Mouse (Mus musculus): ENCODE results near the gene Col6a6.

The Col6a6 gene

DNA sequence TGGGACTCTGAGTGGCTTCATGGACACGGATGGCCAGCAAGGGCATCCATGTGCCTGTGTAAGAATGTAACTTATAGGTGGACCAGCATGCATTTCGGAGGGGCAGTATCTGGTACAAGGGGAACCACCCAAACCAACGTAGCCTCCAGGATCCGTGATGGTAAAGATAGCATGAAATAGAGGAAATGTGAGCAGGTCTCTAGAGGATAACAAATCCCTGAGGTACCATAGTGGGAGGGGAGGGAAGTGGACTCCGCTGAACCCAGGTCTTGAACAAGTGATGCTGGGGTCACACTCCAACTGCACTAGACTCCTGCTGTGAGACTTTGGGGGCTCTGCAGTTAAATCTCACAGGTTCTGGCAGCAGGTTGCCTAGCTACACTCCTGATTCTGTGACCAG, 27.7 kb downstream of the Col6a6 start:
- DNase-seq (ENCODE audit: low spot score): no peak

DNA sequence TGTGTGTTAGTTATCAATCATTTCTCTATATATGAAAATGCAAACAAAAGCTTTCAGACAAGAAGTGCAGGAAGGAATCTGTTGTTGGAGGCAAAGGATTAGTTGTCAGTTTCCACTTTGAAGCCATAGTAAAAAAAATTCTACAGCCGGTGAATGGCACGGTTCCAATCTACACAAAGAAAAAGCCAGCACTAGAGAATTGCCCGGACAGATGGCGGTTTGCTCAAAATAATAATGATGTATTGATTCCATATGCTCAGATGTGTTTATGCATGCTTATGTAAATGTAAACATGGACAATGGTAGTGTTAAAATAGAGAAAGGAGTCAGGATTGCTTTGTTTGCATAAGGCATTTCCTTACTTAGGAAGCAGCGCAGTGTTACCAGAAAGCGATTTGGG, 31.8 kb downstream of the Col6a6 start:
- DNase-seq (ENCODE audit: low spot score): no peak

DNA sequence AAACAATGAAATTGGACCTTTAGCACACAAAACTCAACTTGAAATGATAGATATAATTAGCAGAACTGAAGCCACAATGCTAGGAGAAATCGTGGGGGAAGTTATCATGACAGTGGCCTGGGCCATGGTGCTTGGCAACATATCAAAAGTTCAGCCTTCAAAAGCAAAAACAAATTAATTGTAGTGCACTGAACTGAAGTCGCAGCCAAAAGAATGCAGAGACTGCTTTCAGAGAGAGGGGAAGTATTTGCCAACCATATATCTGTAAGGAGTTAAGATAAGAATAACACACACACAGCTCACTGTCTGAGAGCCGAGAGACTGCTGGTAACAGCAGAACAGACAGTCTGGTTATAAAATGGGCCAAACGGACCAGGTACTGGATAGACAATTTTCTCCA, 33.0 kb downstream of the Col6a6 start:
- peak; percentile 61 for DNase-seq (ENCODE audit: low spot score)

GRCm38 (mm10) chr9:105791810-105792209, 36.1 kb downstream of the Col6a6 start:
- DNase-seq (ENCODE audit: low spot score): no peak

DNA sequence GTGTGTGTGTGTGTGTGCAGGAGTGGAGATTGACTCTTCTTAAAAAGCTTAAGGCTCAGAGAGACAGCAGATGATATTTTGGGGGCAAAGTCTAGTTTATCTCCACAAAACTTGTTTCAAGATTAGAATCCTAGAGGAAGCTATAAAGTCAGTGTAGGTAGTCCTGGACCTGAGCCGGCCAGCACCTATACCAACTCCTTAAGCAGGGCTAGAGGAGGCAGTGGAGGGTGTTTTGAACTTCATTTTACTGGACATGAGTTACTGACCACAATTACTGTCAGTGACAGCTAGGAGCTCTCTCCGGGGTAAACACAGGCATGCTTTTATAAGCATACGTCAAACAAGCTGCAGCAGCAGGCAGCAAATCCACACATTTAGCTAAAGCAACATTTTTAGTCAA, 39.8 kb downstream of the Col6a6 start:
- no peak for DNase-seq (ENCODE audit: low spot score)

GRCm38 (mm10) chr9:105787800-105788199, 40.2 kb downstream of the Col6a6 start:
- no peak for DNase-seq (ENCODE audit: low spot score)

DNA sequence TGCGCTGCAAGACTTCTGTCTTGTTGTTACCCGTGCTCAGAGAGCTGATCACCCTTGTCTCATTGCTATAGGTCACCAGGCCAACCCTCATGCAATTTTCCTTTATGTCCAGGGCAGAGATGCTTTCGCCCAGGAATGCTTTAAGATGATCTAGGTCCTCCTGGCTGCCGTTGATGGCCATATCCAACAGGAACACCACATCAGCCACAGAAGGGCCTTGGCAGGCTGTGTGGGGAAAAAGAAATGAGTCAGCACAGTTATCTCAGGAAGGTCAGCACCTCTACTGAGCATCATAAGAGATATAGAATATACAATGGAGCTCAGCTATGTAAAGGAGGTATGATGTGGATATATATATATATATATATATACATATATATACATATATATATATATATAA, 43.9 kb downstream of the Col6a6 start:
- no peak for DNase-seq (ENCODE audit: low spot score)

- no peak for DNase-seq (ENCODE audit: low spot score)
Measured at GRCm38 (mm10) chr9:105780696-105781095, 47.3 kb downstream of the Col6a6 start.

DNA sequence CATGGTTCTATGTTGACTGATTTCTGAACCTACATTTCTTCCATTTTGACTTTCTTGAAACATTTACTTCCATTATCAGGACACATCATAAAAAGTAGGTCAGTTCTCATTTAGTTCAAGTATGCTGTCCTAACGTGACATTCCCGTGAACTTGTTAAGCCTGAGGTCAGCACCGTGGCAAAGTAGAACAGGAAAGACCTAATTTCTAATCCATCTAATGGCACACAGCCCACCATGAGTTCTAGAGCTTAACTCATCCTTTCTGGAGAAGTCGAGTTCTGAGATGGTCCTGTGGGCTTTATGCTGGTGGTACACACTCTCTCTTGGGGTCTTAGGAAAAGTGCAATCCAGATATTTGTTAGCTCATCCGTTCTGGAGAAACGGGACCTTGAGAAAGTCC, 49.2 kb downstream of the Col6a6 start:
- DNase-seq (ENCODE audit: low spot score): no peak

GRCm38 (mm10) chr9:105774878-105775277, 53.1 kb downstream of the Col6a6 start:
- DNase-seq (ENCODE audit: low spot score): no peak

DNA sequence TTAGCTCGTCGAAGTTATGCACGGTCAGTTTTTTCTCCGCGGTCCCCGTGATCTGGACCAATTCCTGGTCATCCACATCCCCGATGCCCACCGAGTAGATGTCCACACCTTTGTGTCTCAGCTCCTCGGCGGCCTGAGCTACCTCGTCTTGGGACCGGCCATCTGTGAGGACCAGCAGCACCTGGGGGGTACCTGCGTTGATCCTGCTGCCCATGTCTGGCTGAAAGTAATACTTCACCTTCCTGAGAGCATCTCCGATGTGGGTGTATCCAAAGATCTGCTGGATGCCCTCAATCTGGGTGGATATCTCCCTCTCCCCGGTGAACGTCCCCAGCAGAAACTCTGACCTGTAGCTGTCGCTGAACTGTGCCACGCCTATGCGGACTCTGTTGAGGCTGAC, 53.6 kb downstream of the Col6a6 start:
- DNase-seq (ENCODE audit: low spot score): no peak

GRCm38 (mm10) chr9:105771380-105771779, 56.6 kb downstream of the Col6a6 start:
- no peak for DNase-seq (ENCODE audit: low spot score)

GRCm38 (mm10) chr9:105770690-105771089, 57.3 kb downstream of the Col6a6 start:
- DNase-seq (ENCODE audit: low spot score): peak; percentile 72

DNA sequence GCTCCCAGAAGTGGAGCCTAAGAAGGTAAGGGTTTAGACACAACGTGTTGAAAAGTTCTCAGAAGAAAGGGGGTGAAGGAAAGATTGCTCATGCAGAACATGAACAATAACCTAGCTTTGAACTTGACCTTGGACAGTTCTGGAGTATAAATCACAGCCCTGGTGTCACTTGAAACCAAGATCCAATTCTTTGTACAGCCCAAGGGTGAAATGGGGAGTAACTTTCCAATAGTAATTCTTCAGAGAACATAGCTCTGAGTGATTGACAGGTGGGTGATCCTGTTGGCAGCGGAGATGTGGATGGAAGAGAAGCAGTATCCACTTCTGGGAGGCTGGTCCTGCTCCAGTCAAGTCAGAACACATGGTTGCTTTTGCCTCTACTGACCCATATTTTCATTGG, 62.1 kb downstream of the Col6a6 start:
- no peak for DNase-seq (ENCODE audit: low spot score)

GRCm38 (mm10) chr9:105764681-105765080, 63.3 kb downstream of the Col6a6 start:
- no peak for DNase-seq (ENCODE audit: low spot score)

DNA sequence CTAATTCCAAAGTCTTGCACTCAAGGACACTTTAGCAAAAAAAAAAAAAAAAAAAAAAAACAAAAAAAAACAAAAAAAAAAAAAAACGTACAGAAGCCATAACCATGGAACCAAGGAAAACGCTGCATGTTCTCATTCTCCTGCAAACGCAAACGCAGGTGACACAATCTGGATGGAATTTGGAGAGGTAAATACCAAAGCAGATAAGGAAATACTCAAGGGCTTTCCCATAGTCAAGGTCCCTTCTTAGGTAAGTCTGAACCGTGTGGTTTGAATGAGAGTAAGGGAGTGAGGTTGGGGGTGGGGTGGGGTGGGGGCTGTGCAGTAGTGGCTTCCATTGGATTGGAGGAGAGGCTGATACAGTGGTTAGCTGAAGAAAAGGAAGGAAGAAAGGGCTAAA, 63.8 kb downstream of the Col6a6 start:
- no peak for DNase-seq (ENCODE audit: low spot score)

GRCm38 (mm10) chr9:105763625-105764024, 64.3 kb downstream of the Col6a6 start:
- DNase-seq (ENCODE audit: low spot score): no peak

GRCm38 (mm10) chr9:105762274-105762673, 65.7 kb downstream of the Col6a6 start:
- DNase-seq (ENCODE audit: low spot score): no peak

DNA sequence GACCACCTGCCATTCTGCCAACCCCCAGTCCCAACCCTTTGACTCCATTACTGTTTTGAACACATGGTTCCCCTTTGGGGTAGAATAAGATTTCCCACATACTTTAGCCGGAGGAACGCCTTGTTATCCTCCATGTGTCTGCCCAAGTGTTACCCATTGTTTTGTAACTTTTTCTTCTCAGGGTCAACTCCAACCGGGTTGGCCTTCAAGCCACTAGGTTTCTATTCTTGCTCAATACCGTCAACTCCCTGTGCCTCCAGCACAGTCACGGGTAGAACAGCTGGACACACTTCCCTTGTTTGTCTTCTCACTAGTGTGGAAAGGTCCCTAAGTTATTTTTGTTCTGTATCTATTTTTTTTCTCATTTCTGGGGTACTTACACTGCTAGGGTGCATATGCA, 69.1 kb downstream of the Col6a6 start:
- DNase-seq (ENCODE audit: low spot score): no peak

DNA sequence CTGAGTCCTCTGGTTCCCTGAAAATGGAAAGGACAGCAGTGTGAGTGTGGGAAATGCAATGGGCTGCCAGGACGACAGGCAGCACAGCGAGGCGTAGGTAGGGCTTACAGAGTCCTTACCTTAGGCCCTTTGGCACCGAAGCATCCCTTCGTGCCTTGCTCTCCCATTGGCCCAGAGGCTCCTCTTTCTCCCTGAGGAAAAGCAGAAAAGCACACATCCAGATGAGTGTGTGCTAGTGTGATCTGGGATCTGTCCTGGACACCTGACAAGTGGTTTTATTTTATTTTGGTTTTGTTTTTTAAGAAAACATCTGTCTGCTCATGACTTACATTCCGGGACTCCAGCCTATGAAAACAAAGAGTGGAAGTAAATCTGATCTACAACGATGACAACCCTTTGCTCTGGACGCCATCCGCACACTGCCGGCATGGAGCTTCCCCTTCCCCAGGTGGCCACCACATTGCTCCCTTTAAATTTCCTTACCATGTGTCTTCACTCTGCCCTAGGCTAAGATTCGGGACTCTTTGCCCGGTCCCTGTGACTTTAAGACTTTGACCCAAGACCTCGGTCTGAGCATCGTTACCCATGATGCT, 69.7 kb downstream of the Col6a6 start:
- no peak for DNase-seq (ENCODE audit: low spot score)

GRCm38 (mm10) chr9:105754256-105754655, 73.7 kb downstream of the Col6a6 start:
- no peak for DNase-seq (ENCODE audit: low spot score)

GRCm38 (mm10) chr9:105745861-105746260, 82.1 kb downstream of the Col6a6 start:
- DNase-seq (ENCODE audit: low spot score): no peak

DNA sequence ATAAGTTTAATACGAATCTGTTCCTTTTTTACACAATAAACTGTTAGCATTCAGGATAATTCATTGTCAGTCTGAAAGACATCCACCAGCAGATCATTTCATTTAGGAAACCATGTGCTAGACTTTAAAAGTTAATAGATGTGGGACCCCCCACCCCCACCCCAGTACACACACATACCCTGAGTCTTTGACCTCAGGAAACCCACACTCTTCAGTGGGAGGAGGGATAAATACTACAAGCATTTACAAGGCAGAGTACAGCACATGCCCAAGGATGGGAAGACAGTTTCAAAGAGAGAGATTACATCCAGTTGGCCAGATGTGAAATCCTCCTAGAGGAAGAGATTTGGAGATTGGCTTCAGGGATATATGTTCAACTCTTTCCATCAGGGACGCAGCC, 87.5 kb downstream of the Col6a6 start:
- no peak for DNase-seq (ENCODE audit: low spot score)

DNA sequence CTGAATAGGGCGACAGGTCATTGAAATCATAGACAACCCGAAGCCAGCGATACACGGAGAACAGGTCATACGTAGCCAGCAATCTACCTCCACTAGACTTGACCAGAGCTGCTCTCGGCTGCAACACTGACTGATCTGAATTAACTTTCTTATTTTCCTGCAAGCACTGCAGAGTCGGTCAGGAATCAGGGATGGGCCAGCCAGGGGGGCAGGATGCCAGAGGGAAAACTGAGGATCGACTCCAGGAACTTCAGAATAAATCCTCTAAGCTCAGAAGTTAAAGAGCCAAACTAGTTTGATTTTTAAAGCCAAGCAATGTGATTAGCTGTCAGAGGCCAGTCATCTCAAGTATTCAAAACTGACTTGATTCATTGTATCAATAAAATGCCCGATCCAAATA, 88.5 kb downstream of the Col6a6 start:
- no peak for DNase-seq (ENCODE audit: low spot score)

GRCm38 (mm10) chr9:105737448-105737847, 90.5 kb downstream of the Col6a6 start:
- DNase-seq (ENCODE audit: low spot score): peak; percentile 18
